Mouse (Mus musculus): Measurements from ENCODE around the gene Yars. TPM values are rescaled to one million over a fixed set of nuclear protein-coding genes. Genes with fewer than 3 reads are reported as not detected.

Yars gene
- polyA plus RNA-seq, 1 experiment, result 72.5 TPM

DNA sequence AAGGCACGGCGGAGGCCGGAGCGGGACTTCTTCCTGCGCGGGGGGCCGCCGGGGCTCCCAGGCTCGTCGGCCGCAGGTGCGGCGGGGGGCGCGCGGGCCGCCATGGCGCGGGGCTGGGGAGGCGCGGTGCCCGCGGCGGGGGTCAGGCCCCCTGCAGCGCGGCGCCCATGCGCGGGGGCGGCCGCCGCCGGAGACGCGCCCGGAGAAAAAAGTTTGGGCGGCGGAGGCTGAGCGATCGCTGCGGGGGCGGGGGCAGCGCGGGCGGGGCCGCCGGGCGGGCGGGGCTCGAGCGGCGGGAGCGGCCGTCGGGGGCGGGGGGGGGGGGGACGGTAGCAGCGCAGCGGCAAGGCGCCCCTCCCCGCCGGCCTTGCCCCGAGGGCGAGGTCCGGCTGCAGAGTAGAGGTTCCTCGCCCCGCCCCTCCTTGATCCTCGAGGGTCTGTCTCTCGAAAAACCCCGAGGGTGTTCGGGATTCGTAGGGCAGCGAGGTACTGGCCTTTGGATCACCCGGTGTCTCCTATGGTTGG, 58.7 kb downstream of the Yars start:
- DNase-seq (ENCODE audit: extremely low spot score in 1 of 2, low spot score in 1 of 2), result no peak

DNA sequence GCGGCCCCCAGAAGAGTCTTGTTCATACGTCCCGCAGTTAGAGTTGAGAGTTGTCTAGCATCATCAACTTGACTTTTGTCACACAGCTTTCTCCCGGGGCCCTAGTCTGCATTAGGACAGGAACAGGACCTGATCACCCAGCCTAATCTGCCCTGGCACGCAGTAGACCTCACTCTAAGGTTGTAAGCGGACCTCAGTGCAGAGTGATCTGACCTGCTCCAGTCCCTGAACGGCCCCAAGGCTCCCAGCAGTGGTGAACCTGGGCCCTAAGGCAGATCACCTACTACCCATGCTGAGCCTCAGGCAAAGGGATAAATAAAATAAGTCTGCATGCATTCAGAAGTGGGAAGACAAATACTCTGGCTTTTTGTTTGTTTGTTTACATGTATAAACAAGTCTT, 59.7 kb downstream of the Yars start:
- no peak for DNase-seq (ENCODE audit: extremely low spot score in 1 of 2, low spot score in 1 of 2)

DNA sequence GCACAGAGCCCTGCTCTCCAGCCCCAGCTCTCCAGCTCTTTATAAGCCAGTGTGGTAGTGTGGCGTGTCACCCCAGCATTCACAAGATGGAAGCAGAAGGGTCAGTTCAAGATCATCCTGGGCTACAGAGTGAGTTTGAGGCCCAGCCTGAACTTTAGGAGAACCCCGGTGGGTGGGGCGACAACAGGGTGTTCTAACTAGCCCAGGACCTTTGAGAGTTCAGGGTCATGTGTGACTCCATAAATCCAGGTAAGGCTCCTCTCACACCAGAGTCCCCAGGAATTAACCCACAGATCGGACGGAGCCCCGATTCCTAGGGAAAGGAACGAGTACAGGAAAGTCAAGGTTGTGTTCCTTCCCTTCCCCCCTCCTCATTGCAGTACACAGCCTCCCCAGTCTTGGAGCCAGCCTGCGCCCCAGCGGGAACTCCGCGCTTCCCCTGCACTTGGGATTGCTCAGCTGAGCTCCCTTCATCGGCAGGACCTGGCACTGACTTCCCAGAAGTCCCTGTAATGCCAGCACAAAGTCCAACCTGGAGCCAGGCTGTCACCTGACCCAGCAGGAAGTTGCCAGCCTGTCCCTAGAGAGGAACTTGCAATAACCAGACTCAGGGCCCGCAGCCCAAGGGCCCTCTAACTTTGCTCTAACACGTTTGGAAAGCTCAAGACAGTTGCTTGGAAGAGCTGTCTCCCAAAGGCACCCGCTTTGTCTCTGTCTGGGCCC, 61.4 kb downstream of the Yars start:
- no peak for DNase-seq (ENCODE audit: extremely low spot score in 1 of 2, low spot score in 1 of 2)

DNA sequence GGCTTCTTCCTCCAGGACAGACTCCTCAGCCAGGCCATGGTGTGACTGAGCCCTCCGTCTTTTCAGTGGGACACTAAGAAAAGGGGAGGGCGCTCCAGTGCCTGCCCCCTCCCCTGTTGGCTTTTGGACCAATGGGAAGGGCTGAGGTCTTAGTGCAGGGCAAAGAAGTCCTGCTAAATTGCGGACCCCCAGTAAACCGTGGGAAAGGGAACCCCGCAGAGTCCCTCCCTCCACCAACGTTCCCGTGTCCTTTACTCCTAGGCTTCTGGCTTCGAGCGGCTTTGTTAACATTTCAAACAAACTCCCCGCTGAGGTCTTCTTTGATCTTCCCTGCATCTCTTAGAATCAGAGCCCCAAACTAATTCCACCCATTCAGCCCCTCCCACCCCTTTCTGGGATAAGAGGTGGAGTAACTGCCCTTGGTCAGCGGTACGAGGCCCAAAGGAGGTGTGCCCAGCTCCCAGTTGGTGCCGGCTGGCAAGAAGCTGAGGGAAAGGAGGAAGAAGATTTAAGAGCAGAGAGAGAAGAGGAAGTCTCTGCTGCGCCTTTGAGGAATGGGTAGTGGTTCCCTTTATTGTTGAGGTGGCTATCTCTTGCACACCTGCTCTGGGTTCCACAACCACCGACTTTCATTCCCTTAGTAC, 62.0 kb downstream of the Yars start:
- no peak for DNase-seq (ENCODE audit: extremely low spot score in 1 of 2, low spot score in 1 of 2)

DNA sequence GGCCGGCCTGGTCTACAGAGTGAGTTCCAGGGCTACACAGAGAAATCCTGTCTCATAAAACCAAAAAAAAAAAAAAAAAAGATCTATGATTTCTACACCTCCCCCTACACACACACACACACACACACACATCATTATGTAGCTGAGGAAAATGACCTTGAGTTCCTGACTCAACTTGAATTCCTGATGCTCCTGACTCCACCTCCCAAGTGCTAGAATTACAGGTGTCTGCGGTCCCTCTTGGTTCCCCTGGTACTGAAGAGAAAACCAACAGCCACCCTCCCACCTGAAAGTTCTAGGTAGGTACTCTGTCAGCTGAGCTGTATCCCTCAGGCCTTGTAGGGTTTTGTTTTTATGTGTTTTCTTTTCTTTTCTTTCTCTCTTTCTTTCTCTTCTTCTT, 62.9 kb downstream of the Yars start:
- DNase-seq (ENCODE audit: extremely low spot score in 1 of 2, low spot score in 1 of 2), result no peak

DNA sequence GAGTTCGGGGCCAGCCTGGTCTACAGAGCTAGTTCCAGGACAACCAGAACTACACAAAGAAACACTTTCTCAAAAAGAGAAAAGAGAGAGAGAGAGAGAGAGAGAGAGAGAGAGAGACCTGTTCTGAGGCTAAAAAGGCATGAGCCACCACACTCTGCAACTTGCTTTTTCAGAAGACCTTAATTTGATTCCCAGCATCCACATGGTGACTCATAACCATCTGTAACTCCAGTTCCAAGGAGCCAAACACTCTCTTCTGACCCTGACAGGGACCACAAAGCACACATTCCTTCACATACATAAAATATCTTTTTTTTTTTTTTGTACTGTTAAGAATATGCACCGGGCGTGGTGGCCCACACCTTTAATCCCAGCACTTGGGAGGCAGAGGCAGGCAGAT, 65.0 kb downstream of the Yars start:
- DNase-seq (ENCODE audit: extremely low spot score in 1 of 2, low spot score in 1 of 2), result no peak

DNA sequence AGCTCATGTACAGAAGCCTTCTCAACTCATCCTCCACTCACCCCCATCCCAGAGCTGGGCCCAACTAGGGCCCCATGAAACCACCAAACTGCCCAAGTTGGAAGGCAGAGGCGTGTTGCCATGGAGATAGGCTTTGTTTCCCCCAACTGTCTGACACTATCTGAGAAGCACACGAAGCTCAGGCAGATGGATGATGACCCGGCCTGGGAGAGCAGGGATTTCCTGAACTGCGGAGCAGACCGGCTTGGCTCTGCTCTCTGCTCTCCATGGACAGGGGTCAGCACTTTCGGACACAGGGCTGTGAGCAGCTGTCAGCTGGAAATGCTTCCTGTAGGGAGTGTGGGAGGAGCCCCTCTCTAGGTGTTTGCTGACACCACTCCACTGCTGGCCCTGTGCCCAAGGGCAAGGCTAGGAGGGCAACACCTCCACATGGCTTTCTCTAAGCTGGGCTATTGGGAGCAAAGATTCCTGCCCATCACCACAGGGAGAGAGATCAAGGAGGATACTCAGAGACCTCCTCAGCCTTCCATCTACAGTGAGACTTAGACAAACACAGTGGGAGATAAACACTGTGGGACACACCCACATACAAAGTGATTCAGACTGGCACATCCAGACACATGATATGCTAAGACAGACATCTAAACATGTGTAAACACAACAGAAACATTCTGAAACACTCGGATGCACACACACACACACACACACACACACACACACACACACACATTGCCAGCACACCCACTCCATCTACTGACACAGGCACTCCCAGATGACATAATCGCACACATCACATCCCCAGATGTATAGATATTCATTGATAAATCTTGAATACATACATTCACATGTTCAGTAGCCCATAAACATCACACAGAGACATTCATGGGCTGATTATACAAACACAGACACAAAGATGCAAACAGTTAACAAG, 67.2 kb downstream of the Yars start:
- peak in 1 of 2 experiments; percentile 51 for DNase-seq (ENCODE audit: extremely low spot score in 1 of 2, low spot score in 1 of 2)

DNA sequence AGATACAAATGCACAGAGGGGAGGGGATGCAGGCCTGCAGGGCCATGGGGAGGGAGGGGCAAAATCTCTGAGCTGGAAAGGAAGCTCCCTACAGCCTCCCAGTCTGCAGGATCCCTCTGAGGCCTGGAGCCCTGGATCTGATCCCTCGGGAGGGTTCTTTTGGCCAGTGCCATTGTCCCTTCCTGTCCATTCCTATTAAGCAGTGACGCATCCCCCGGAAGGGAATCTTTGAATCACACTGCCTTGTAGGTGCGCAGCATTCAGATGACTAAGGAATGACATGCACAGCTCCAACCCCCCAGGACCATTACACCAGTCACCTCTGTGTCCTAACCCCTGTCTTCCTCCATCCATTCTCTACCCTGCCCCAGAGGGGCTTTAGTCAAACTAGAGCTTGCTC, 69.5 kb downstream of the Yars start:
- no peak for DNase-seq (ENCODE audit: extremely low spot score in 1 of 2, low spot score in 1 of 2)

DNA sequence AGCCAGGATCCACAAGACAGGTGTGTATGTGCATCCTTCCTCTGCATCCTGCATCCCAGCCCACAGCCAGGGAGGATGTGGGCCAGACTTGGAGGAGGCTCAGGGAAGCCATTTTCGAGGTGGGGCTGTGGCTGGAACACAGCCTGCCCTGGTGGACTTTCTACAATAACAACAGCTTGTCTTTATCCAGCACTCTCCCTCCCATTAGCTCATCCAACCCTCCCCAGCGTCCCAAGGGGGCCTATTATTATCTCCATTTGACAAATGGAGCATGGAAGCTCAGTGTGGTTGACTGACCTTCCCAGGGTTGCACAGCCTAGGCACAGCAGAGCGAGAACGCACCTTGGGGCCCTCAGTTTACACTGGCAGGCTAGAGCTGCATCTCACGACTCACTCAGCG, 71.1 kb downstream of the Yars start:
- DNase-seq (ENCODE audit: extremely low spot score in 1 of 2, low spot score in 1 of 2), result no peak

DNA sequence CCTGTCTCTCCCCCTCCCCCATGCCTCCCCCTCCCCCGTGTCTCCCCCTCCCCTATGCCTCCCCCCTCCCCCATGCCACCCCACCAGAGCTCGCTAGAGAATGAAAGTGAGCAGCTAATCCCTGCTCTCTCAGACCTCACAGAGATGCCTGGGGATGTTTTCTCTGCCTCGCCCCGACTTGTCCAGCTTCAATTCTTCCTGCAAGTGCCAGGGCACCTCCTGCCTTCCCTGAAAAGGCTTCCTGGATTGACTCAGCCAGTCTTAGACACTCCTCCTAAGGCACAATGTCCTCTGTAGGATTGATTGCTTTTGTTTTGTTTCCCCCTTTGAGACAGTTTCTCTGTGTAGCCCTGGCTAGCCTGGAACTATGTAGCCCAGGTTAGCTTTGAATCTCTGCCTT, 71.6 kb downstream of the Yars start, which contains the start of gene C77080:
TSS of gene C77080 (minus strand) at position 209 of the 400 bp plus-strand sequence.
- no peak for DNase-seq (ENCODE audit: extremely low spot score in 1 of 2, low spot score in 1 of 2)

DNA sequence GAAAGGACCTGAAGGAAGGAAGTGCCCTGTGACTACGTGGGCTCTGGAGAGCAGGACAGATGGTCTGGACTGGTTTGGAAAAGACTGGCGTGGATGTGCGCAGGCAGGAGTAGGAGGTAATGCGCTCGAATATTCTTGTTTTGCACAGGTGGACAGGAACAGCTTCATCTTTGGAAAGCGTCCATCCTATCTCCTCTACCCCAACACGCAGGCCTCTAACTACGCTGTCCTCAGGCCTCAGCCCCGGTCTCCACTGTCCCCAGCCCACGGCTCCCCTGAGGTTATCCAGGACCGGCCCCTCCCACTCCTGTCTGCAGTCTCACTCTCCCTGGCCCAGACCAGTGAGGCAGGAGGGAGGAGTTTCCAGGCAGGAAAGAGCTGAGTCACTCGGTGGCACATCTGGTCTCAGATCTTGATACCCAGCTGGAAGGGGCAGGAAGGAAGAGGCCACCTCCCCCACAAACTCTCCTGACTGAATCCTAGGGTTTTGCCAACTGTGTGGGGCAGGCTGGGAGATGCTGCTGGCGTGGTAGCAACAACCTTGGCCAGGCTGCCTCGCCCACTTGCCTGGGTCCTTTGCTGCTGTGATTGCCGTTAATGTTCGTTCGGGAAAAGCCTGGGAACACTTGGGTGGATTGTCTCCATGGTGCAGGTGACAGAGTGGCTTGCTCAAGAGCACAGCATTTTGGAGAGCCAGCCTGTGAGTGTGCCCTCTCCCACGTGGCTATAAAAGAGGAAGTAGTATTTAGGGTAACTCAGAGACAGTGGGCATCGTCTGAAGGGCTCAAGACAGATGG, 73.9 kb downstream of the Yars start:
- DNase-seq (ENCODE audit: extremely low spot score in 1 of 2, low spot score in 1 of 2), result peak; percentile 25 to 72

DNA sequence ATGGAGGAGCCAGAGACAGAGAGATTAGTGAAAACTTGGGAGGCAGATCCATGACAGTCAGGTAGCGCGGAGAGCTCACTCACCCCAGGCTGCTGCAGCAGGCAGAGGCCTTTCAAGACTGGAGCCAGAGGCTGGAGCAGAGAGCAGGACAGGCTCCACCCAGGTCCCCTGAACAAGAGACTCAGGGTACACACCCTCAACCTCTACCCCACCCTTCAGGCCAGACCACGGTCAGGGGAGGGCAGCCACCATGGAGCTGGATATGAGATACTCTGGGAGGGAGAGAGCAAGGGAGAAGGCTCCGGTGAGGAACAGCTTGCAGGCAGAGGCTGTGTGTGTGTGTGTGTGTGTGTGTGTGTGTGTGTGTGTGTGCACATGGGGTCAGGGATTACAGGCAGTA, 76.6 kb downstream of the Yars start:
- DNase-seq (ENCODE audit: extremely low spot score in 1 of 2, low spot score in 1 of 2), result no peak

DNA sequence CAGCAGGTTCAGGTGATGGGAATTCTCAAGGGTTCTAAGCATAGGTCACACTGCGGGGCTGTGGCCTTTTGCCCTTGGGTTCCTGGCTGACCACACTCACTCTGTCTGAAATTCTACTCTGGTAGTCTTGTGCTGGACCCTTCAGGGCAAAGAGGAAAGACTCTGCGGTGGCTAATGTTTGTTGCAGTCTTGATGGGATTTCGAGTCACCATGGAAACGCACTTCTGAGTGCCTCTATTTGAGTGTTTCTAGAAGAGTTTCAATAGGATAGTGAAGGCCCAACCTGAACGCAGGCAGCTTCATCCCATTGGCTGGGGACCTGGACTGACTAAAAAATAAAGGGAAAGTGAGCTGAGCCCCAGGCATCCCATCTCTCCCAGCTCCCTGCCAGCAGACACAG, 77.3 kb downstream of the Yars start:
- no peak for DNase-seq (ENCODE audit: extremely low spot score in 1 of 2, low spot score in 1 of 2)

DNA sequence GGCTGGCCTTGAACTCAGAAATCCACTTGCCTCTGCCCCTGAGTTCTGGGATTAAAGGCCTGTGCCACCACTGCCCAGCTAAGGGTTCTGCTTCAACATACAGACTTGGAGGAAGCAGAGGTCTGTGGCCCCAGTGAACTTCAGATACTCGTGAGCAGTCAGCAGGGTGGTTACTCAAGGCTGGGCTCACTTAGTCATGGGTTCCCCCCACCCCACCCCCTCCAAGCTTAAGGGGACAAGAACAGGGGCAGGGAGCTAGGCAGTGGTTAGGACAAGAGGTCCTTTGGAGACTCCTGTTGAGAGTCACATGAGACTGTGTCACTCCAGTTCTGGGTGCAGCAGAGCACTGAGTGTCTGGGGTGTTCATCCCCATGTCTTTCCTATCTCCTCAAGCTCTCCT, 79.1 kb downstream of the Yars start:
- no peak for DNase-seq (ENCODE audit: extremely low spot score in 1 of 2, low spot score in 1 of 2)

Other genes with a start within 250 kb of the Yars start
- gene Azin2, start 227.3 kb upstream of the Yars start, polyA plus RNA-seq (2012; rRNA removed), result 42.5 and 43.7 TPM in 2 replicates
- gene Ak2, start 197.8 kb upstream of the Yars start, polyA plus RNA-seq (2012; rRNA removed), result 41.8 and 42.2 TPM in 2 replicates
- 45.4 and 47.8 TPM in 2 replicates for gene Rnf19b, start 131.5 kb upstream of the Yars start, polyA plus RNA-seq (2012; rRNA removed)
- gene Tmem54, start 84.2 kb upstream of the Yars start, polyA plus RNA-seq (2012; rRNA removed), result 0.32 TPM in 1 of 2 replicates, not detected in the other
- 560 and 728 TPM in 2 replicates for gene Hpca, start 67.7 kb upstream of the Yars start, polyA plus RNA-seq (2012; rRNA removed)
- 82.9 and 90.1 TPM in 2 replicates for gene Fndc5, start 52.8 kb upstream of the Yars start, polyA plus RNA-seq (2012; rRNA removed)
- 28.0 and 31.5 TPM in 2 replicates for gene S100pbp, start within 50 bp of the Yars start, polyA plus RNA-seq (2012; rRNA removed)
- 7.5 and 9.2 TPM in 2 replicates for gene C77080, start 71.6 kb downstream of the Yars start, polyA plus RNA-seq (2012; rRNA removed)
- 1.3 TPM in 2 replicates for gene Sync, start 97.9 kb downstream of the Yars start, polyA plus RNA-seq (2012; rRNA removed)
- gene Rbbp4, start 145.6 kb downstream of the Yars start, polyA plus RNA-seq (2012; rRNA removed), result 59.1 and 61.4 TPM in 2 replicates
- gene Zbtb8os, start 145.9 kb downstream of the Yars start, polyA plus RNA-seq (2012; rRNA removed), result 31.1 and 32.0 TPM in 2 replicates
- gene Zbtb8a, start 188.4 kb downstream of the Yars start, polyA plus RNA-seq (2012; rRNA removed), result 8.5 and 9.2 TPM in 2 replicates